Mouse (Mus musculus) left cerebral cortex, postnatal 4 days (tissue): ENCODE results near the gene Ncapd3. TPM values are rescaled to one million over a fixed set of nuclear protein-coding genes. Genes with fewer than 3 reads are reported as not detected.
A peak's percentile ranks its signal among the peaks of the same experiment; 100 is the strongest.

ENCODE experiments used
- DNase-seq: peaks from one replicate; pipeline ENCODE4 v3.0.0-alpha.2; 2022
- intact Hi-C: fragments of 180-260 bp; cut with DNase I; formaldehyde crosslinking; loops from one replicate; pipeline ENCODE4 v1.15.1; 2025
- total RNA-seq, 2 experiments: library from RNA; stranded (reverse); gene quantifications; 2 replicates each; pipeline ENCODE4 v1.2.3; 2021

Ncapd3 gene
- total RNA-seq, 2 experiments from 2014 or later: 17.3 to 18.3 TPM

GRCm38 (mm10) chr9:27030763-27031100, 757 bp downstream of the Ncapd3 start:
- intact Hi-C loops: no loop called here
- DNase-seq: no peak

GRCm38 (mm10) chr9:27043892-27044291, 13.9 kb downstream of the Ncapd3 start:
- intact Hi-C loops: no loop called here
- DNase-seq: no peak

GRCm38 (mm10) chr9:27049492-27049891, 19.5 kb downstream of the Ncapd3 start:
- DNase-seq: no peak
- intact Hi-C loops: no loop called here

GRCm38 (mm10) chr9:27058341-27058740, 28.4 kb downstream of the Ncapd3 start:
- intact Hi-C loops: loop anchor here (10.0 kb wide), 1 partner anchor 266 kb away; no protein-coding TSS in a partner anchor
- DNase-seq: no peak

- intact Hi-C loops: loop anchor here (5.0 kb wide), 1 partner anchor 106 kb away; no protein-coding TSS in a partner anchor
- DNase-seq: no peak
Measured at GRCm38 (mm10) chr9:27070895-27071294, 40.9 kb downstream of the Ncapd3 start.

- DNase-seq: no peak
- intact Hi-C loops: loop anchor here (5.0 kb wide), 1 partner anchor 103 kb away; no protein-coding TSS in a partner anchor
Measured at GRCm38 (mm10) chr9:27074677-27075076, 44.7 kb downstream of the Ncapd3 start.

- intact Hi-C loops: no loop called here
- DNase-seq: no peak
Measured at GRCm38 (mm10) chr9:27075812-27076211, 45.8 kb downstream of the Ncapd3 start.

GRCm38 (mm10) chr9:27086256-27086655, 56.3 kb downstream of the Ncapd3 start:
- no peak for DNase-seq
- intact Hi-C loops: no loop called here

- intact Hi-C loops: no loop called here
- no peak for DNase-seq
Measured at GRCm38 (mm10) chr9:27087402-27087801, 57.4 kb downstream of the Ncapd3 start.

GRCm38 (mm10) chr9:27090134-27090533, 60.2 kb downstream of the Ncapd3 start:
- no peak for DNase-seq
- intact Hi-C loops: no loop called here

- DNase-seq: peak; percentile 23
Measured at GRCm38 (mm10) chr9:27090801-27091775, 61.1 kb downstream of the Ncapd3 start.

GRCm38 (mm10) chr9:27092916-27093315, 62.9 kb downstream of the Ncapd3 start:
- intact Hi-C loops: no loop called here
- no peak for DNase-seq

More at GRCm38 (mm10) chr9:27090801-27091775, 61.1 kb downstream of the Ncapd3 start:
- intact Hi-C loops: no loop called here

- intact Hi-C loops: no loop called here
Measured at GRCm38 (mm10) chr9:27098092-27098491, 68.1 kb downstream of the Ncapd3 start.

GRCm38 (mm10) chr9:27098557-27098956, 68.6 kb downstream of the Ncapd3 start:
- no peak for DNase-seq
- intact Hi-C loops: no loop called here

More at GRCm38 (mm10) chr9:27098092-27098491, 68.1 kb downstream of the Ncapd3 start:
- DNase-seq: no peak

GRCm38 (mm10) chr9:27099474-27099873, 69.5 kb downstream of the Ncapd3 start:
- DNase-seq: no peak
- intact Hi-C loops: no loop called here

- DNase-seq: no peak
- intact Hi-C loops: no loop called here
Measured at GRCm38 (mm10) chr9:27101466-27101865, 71.5 kb downstream of the Ncapd3 start.

- DNase-seq: peak; percentile 39
- intact Hi-C loops: loop anchor here (5.0 kb wide), 1 partner anchor 71 kb away; no protein-coding TSS in a partner anchor
Measured at GRCm38 (mm10) chr9:27106081-27106480, 76.1 kb downstream of the Ncapd3 start.

GRCm38 (mm10) chr9:27108451-27108850, 78.5 kb downstream of the Ncapd3 start:
- DNase-seq: no peak
- intact Hi-C loops: loop anchor here (5.0 kb wide), 1 partner anchor 69 kb away; no protein-coding TSS in a partner anchor

GRCm38 (mm10) chr9:27109533-27110514, 79.8 kb downstream of the Ncapd3 start:
- no peak for DNase-seq
- intact Hi-C loops: loop anchor here (5.0 kb wide), 1 partner anchor 67 kb away; no protein-coding TSS in a partner anchor

- no peak for DNase-seq
- intact Hi-C loops: no loop called here
Measured at GRCm38 (mm10) chr9:27110681-27111080, 80.7 kb downstream of the Ncapd3 start.

GRCm38 (mm10) chr9:27111756-27112155, 81.8 kb downstream of the Ncapd3 start:
- intact Hi-C loops: no loop called here
- DNase-seq: no peak
